Mouse (Mus musculus): ENCODE results near the gene Slc38a8. TPM values are rescaled to one million over a fixed set of nuclear protein-coding genes. Genes with fewer than 3 reads are reported as not detected.
A peak's percentile ranks its signal among the peaks of the same experiment; 100 is the strongest.

The Slc38a8 gene
- polyA plus RNA-seq, 1 experiment from 2014 or later, result not detected

GRCm38 (mm10) chr8:119452919-119453318, 48.6 kb downstream of the Slc38a8 start:
- Histone ChIP-seq H3K4me2 (replicated peaks; ENCODE audit: low read depth, low read length) (no peak overlapping the region), H3K9ac (replicated peaks; ENCODE audit: low read depth) (no peak overlapping the region), H3K36me3 (ENCODE audit: insufficient read depth, low read length) (no peaks in the 10 kb centered on the region), H3K4me3 (ENCODE audit: low read depth, low read length) (no peak overlapping the region), H3K9me3 (ENCODE audit: low read length) (no peaks in the 10 kb centered on the region), H3K27me3 (replicated peaks; ENCODE audit: insufficient read depth, low read length) (peaks cover 10% of the 10 kb centered on the region; the same call in 1 of the 2 replicates), H3K27ac (ENCODE audit: low read length) (no peak overlapping the region), H3K4me1 (ENCODE audit: insufficient read depth, low read depth, low read length) (no peaks in the 10 kb centered on the region)
- no peak for ATAC-seq
- WGBS, result 87% methylated on average over 5 of the region's 5 CpGs
- DNase-seq (ENCODE audit: low spot score), result no peak
- TF ChIP-seq CTCF (IDR thresholded peaks at IDR 0.05) (no peak), EP300 (IDR thresholded peaks at IDR 0.05) (no peak)

GRCm38 (mm10) chr8:119451131-119451530, 50.4 kb downstream of the Slc38a8 start:
- Histone ChIP-seq H3K36me3 (ENCODE audit: insufficient read depth, low read length) (no peaks in the 10 kb centered on the region), H3K27me3 (replicated peaks; ENCODE audit: insufficient read depth, low read length) (peaks cover 19% of the 10 kb centered on the region; the same call in 1 of the 2 replicates), H3K4me1 (ENCODE audit: insufficient read depth, low read depth, low read length) (peaks cover 3% of the 10 kb centered on the region; the same call in 1 of the 2 replicates), H3K4me3 (ENCODE audit: low read depth, low read length) (no peak overlapping the region), H3K27ac (ENCODE audit: low read length) (no peak overlapping the region), H3K4me2 (replicated peaks; ENCODE audit: low read depth, low read length) (no peak overlapping the region), H3K9me3 (ENCODE audit: low read length) (no peaks in the 10 kb centered on the region), H3K9ac (replicated peaks; ENCODE audit: low read depth) (no peak overlapping the region)
- DNase-seq (ENCODE audit: low spot score) (no peak), ATAC-seq (no peak)
- no peak for TF ChIP-seq EP300 (IDR thresholded peaks at IDR 0.05)
- no peak for TF ChIP-seq CTCF (IDR thresholded peaks at IDR 0.05)
- WGBS, result 90% methylated on average over 4 of the region's 4 CpGs

- Histone ChIP-seq H3K9me3 (ENCODE audit: low read length) (no peaks in the 10 kb centered on the region), H3K4me3 (ENCODE audit: low read depth, low read length) (no peak overlapping the region), H3K4me1 (ENCODE audit: insufficient read depth, low read depth, low read length) (peaks cover 5% of the 10 kb centered on the region; the same call in 1 of the 2 replicates), H3K36me3 (ENCODE audit: insufficient read depth, low read length) (no peaks in the 10 kb centered on the region), H3K9ac (replicated peaks; ENCODE audit: low read depth) (no peak overlapping the region), H3K4me2 (replicated peaks; ENCODE audit: low read depth, low read length) (no peak overlapping the region), H3K27ac (ENCODE audit: low read length) (no peak overlapping the region), H3K27me3 (replicated peaks; ENCODE audit: insufficient read depth, low read length) (peaks cover 19% of the 10 kb centered on the region; the same call in 1 of the 2 replicates)
- ATAC-seq (no peak), DNase-seq (ENCODE audit: low spot score) (no peak)
- TF ChIP-seq EP300 (IDR thresholded peaks at IDR 0.05) (no peak), CTCF (IDR thresholded peaks at IDR 0.05) (no peak)
- WGBS, result 70% methylated on average over 12 of the region's 12 CpGs
Measured at GRCm38 (mm10) chr8:119449627-119450026, 51.9 kb downstream of the Slc38a8 start.

DNA sequence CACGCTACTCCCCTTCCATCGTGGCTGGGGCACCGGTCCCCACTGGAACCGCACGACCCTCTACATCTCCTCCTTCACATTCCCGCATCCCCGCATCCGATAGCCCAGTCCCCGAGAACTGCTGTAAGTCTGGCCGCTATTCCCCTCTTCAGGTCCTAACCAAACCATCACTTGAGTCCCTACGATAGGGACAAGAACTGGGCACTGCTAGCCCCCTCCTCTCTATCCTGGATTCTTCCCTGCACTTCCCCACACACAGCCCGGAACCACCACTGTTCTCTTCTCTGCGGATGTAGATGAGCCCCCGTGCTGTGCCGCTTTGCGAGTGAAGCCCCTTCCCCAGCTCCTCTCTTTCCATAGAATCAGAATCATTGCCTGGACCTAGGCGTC, 53.7 kb downstream of the Slc38a8 start:
- Histone ChIP-seq H3K4me2 (replicated peaks; ENCODE audit: low read depth, low read length) (no peak overlapping the region), H3K27ac (ENCODE audit: low read length) (no peak overlapping the region), H3K27me3 (replicated peaks; ENCODE audit: insufficient read depth, low read length) (peaks cover 19% of the 10 kb centered on the region; the same call in 1 of the 2 replicates), H3K4me1 (ENCODE audit: insufficient read depth, low read depth, low read length) (peaks cover 5% of the 10 kb centered on the region; the same call in 1 of the 2 replicates), H3K9ac (replicated peaks; ENCODE audit: low read depth) (no peak overlapping the region), H3K4me3 (ENCODE audit: low read depth, low read length) (no peak overlapping the region), H3K9me3 (ENCODE audit: low read length) (no peaks in the 10 kb centered on the region), H3K36me3 (ENCODE audit: insufficient read depth, low read length) (no peaks in the 10 kb centered on the region)
- TF ChIP-seq EP300 (IDR thresholded peaks at IDR 0.05) (no peak), CTCF (IDR thresholded peaks at IDR 0.05) (no peak)
- DNase-seq (ENCODE audit: low spot score), result no peak
- ATAC-seq, result no peak
- 4% methylated on average over 16 of the region's 17 CpGs for WGBS

DNA sequence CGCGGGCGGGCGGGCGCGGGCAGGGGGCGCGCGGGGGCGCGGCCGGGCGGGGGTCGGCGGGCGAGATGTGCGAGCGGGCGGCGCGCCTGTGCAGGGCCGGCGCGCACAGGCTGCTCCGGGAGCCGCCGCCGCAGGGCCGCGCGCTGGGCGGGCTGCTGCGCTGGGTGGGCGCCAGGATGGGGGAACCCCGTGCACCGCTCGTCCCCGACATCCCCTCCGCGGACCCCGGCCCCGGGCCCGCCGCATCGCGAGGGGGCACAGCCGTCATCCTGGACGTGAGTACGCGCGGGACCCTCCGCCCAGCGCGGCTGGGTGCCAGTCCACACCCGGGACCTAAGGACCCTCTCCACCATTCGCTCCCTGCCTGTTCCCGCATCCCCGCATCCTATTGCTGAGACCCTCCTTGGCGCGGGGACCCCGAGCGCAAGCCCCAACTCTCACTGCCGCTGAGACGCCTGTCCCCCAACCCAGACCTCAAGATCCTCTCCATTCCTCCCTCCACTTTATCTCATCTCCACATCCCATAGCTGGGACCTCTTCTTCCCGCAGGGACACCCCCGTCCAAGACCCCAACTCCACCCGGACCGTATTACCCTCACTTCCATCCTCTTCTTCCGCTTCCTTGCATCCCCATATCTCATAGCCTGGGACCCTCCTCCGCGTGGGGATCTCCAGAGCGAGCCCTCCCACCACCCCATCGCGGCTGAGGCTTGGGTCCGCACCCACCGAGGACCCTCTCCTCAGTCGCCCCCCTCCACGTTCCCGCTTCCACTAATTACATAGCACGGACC, 54.3 kb downstream of the Slc38a8 start:
- H3K36me3 ChIP-seq (ENCODE audit: insufficient read depth, low read length), result no peaks in the 10 kb centered on the region
- no peak overlapping the region for H3K9ac ChIP-seq (replicated peaks; ENCODE audit: low read depth)
- DNase-seq (ENCODE audit: low spot score) (no peak), ATAC-seq (peak; percentile 29; the same call in 1 of the 2 replicates)
- H3K9me3 ChIP-seq (ENCODE audit: low read length), result no peaks in the 10 kb centered on the region
- H3K27ac ChIP-seq (ENCODE audit: low read length), result no peak overlapping the region
- TF ChIP-seq CTCF (IDR thresholded peaks at IDR 0.05), result no peak
- no peak for TF ChIP-seq EP300 (IDR thresholded peaks at IDR 0.05)
- H3K4me1 ChIP-seq (ENCODE audit: insufficient read depth, low read depth, low read length), result peaks cover 5% of the 10 kb centered on the region; the same call in 1 of the 2 replicates
- H3K27me3 ChIP-seq (replicated peaks; ENCODE audit: insufficient read depth, low read length), result peaks cover 19% of the 10 kb centered on the region; the same call in 1 of the 2 replicates
- WGBS, result 2% methylated on average over 41 of the region's 80 CpGs
- peak overlapping the region; percentile 50 for H3K4me3 ChIP-seq (ENCODE audit: low read depth, low read length)
- peak overlapping the region; percentile 100 for H3K4me2 ChIP-seq (replicated peaks; ENCODE audit: low read depth, low read length)

DNA sequence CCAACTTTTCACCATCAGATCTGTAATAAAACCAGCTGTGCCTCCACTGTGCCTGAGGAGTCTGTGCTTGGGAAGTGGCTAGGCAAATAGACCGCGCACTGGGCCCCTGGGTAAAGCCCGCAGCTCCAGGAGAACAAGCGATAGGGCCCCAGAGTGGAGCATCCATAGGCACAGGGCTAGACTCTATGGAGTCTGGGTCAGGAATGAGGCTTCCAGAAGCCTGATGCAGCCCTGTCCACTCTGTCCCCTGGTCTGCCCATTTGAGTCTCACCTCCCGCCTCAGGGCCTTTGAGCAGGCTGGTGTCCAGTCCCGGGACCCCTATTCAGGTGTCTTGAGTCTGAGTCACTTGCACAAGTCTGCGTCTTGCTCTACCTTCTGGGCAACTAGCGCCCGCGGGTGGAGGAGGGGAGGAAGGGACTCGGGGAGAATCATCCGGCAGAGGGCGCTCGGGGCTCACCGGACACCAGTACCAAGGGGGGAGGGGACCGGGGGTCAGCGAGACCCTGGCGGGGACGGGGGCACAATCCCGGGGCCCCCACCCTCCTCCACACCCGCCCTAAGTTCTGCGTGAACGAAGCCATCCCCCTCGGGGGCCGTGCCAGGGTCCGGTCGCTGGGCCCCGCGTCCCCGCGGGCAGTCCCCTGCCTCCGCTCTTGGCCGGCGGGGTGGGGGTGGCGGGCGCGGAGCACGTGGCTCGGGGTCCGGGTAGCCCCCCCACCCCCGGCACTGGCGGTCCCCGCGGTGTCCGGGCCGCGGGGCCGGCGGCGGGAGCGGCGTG, 55.1 kb downstream of the Slc38a8 start, which contains the start of gene Necab2:
Gene Necab2 (plus strand): TSS at position 509 of the 779 bp plus-strand sequence.
- ATAC-seq, result peak; percentile 60
- Histone ChIP-seq H3K4me2 (replicated peaks; ENCODE audit: low read depth, low read length) (peak within 1 kb of the TSS; percentile 100), H3K27me3 (replicated peaks; ENCODE audit: insufficient read depth, low read length) (peaks cover 19% of the 10 kb centered on the region; the same call in 1 of the 2 replicates), H3K9me3 (ENCODE audit: low read length) (no peaks in the 10 kb centered on the region), H3K36me3 (ENCODE audit: insufficient read depth, low read length) (no peaks in the 10 kb centered on the region), H3K9ac (replicated peaks; ENCODE audit: low read depth) (no peak within 1 kb of the TSS), H3K4me3 (ENCODE audit: low read depth, low read length) (peak within 1 kb of the TSS; percentile 50), H3K4me1 (ENCODE audit: insufficient read depth, low read depth, low read length) (peaks cover 5% of the 10 kb centered on the region; the same call in 1 of the 2 replicates), H3K27ac (ENCODE audit: low read length) (no peak within 1 kb of the TSS)
- TF ChIP-seq CTCF (IDR thresholded peaks at IDR 0.05), result peak; percentile 84
- TF ChIP-seq EP300 (IDR thresholded peaks at IDR 0.05), result no peak
- 5% methylated on average over 29 of the region's 52 CpGs for WGBS
- DNase-seq (ENCODE audit: low spot score), result peak; percentile 66
